Mouse (Mus musculus): ENCODE measurements around the gene Tmem164.

The Tmem164 gene

GRCm38 (mm10) chrX:142755542-142755941 is 74.3 kb downstream of the Tmem164 start:
- DNase-seq, result no peak

DNA sequence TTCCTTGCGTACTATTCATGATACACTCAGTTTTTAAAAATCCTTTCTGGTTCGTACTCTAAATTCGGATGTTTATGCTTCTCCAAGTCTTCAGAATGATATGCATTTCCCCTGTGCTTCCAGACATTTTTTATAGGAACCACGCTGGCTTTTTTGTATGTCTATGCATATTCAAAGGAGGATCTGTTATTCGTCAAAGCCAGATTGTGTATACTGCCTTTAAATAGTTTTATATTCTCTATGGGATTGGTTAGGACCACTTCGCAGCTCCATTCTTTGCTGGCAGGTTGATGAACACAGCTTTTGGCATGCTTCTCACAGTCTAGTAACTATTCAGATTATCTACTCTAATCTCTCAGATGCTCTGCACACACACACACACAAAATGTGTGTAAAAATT is 79.2 kb downstream of the Tmem164 start:
- no peak for DNase-seq

GRCm38 (mm10) chrX:142763337-142763736 is 82.1 kb downstream of the Tmem164 start:
- no peak for DNase-seq

DNA sequence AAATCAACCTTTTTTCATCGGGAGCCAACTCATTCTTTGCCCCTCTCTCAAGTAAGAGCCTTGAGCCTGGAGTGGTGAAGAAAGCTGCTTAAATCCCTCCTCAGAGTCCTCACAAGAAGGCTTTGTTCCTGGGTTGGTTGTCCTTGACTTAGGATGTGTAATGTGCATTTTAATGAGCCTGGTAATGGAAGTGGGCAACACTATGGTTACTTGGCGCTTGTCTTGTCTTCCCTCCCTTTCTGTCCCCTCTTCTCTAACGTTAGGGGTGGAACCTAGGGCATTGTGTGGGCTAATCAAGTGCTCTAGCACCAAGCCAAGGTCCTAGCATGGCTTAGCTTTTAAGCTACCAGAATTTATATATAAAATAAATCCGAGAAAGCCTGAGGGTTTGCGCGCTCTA is 88.5 kb downstream of the Tmem164 start:
- DNase-seq, result no peak

- no peak for DNase-seq
Observed at GRCm38 (mm10) chrX:142773658-142774057, 92.5 kb downstream of the Tmem164 start.

- no peak for DNase-seq
Observed at GRCm38 (mm10) chrX:142776131-142776530, 94.9 kb downstream of the Tmem164 start.

- peak; percentile 6 for DNase-seq
Observed at GRCm38 (mm10) chrX:142778638-142779037, 97.4 kb downstream of the Tmem164 start.

DNA sequence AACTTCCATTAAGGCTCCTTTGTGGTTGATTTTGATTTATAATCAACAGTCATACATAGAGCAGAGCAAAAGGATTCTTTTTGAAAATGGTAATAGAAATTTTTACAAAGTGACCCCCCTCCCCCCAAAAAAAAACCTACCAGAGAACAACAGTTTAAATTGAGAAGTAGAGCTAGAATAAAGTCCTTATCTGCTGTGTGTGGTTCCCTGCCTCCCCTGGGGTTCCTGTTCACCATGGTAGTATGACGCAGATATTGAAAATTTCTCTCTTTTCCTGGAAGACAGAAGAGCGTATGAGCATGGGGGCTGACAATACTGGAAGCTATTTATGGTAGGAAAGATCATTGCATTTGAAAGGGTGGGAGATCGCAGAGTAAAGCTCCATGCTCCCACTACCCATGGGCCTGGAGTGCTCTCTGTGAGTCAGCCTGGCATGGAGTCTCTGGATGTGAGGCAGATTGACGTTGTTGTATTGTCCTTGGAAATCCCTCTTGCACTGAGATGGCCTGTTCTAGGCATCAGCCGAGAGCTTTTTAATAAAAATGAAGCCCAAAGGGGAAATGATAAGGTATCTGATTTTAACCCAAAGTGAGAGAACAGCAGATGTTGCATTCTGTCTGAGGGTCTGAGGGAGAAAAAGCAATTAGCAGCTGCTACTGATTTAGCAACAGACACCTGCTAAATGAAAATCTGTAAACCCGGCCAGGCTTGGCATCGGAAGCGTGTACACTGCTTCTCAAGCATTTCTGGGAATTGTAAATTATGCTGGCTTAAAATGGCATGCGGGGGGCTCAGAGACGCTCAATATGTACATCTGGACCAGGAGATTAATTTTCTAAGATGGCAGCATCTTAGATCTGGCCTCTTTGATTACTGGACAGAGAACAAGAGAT is 105.2 kb downstream of the Tmem164 start:
- DNase-seq, result no peak

DNA sequence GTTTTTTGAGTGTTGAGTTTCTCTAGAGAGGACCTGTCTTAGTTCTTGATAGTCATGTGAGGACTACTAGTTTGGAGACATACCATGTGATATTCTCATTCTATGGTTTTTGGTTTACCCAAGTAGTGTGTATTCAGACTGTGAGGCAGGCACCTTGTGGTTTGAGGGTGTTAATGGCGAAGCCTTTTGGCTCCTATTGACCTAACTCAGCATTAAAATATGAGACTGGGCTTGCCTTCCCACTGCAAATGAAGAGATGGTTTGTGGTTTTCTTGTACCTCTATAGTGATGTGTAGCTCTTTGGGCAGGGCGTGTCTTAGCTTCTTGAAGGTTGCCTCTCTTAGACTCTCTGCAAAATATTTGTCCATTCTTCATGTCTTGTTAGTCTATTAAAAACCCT is 111.0 kb downstream of the Tmem164 start:
- no peak for DNase-seq

DNA sequence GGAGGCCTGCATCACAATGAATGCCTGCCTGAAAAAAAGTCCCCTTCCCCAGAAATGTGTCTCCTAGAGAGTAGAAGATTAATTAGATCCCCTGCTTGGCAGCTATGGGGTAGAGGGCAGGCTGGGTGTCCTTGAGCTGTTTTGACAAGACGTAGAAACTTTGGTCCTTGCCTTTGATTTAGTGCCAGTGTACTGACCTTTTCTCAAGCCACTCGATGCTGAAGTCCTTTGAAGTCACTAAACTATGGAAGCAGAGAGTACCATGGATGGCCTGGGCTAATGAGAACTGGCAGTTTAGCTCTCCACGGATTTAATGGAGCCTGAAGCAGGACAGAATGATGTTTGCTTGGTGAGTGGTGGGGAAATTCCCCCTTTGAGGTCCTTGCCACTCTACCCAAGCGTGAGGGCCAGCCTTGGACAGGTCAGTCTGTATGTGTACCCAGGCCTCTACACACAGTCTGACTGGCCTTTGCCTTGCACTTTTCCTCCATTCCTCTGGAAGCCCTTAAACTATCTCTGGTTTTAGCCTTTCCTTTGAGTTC is 112.9 kb downstream of the Tmem164 start:
- no peak for DNase-seq

DNA sequence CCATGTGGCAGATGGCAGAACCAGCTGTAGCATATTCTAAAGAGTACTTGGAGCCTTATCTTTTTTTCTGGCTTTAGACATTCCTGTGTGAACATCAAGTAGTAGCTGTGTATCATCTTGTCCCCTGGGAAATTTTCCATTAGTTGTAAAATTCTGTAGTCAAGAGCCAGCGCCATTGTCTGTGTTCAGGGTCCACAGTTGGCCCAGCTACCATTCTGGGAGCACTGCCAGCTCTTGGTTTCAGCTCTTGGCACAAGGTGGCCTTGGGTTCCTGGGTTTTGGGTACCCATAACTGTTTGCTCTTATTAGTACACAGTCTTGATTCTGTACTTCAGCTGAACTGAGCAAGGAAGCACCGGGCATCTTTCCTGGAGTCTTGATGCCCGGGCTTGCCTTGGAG is 123.4 kb downstream of the Tmem164 start:
- DNase-seq, result no peak

- DNase-seq, result no peak
Observed at GRCm38 (mm10) chrX:142806126-142806525, 124.9 kb downstream of the Tmem164 start.

- DNase-seq, result peak; percentile 15
Observed at GRCm38 (mm10) chrX:142806620-142807061, 125.4 kb downstream of the Tmem164 start.

DNA sequence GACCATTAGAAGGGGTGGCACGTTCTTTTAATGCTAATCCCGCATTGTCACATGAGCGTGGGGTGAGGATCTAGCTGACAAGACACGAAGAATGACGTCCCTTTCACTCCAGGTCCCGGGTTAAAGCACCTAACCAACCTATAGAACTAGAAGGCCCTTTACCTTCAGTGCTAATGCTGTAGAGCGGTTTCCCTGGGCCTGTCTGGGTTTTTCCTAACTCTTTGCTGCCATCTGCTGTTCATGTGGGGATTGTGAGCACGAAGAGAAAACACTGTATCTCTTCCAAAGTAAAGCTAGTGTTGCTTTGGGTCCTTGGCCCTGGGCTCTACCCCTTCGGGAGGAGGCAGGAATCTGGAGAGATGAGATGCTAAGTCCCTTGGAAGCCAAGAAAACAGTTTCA is 127.2 kb downstream of the Tmem164 start:
- DNase-seq, result peak; percentile 20

- no peak for DNase-seq
Observed at GRCm38 (mm10) chrX:142813146-142813545, 131.9 kb downstream of the Tmem164 start.

- peak; percentile 35 for DNase-seq
Observed at GRCm38 (mm10) chrX:142818057-142818682, 137.0 kb downstream of the Tmem164 start.

- DNase-seq, result no peak
Observed at GRCm38 (mm10) chrX:142821239-142821638, 140.0 kb downstream of the Tmem164 start.

GRCm38 (mm10) chrX:142821846-142822245 is 140.6 kb downstream of the Tmem164 start:
- DNase-seq, result no peak

- no peak for DNase-seq
Observed at GRCm38 (mm10) chrX:142825309-142825708, 144.1 kb downstream of the Tmem164 start.

GRCm38 (mm10) chrX:142827644-142828043 is 146.4 kb downstream of the Tmem164 start:
- DNase-seq, result no peak

GRCm38 (mm10) chrX:142828184-142828908 is 147.1 kb downstream of the Tmem164 start:
- no peak for DNase-seq

GRCm38 (mm10) chrX:142829267-142829666 is 148.1 kb downstream of the Tmem164 start:
- DNase-seq, result no peak

DNA sequence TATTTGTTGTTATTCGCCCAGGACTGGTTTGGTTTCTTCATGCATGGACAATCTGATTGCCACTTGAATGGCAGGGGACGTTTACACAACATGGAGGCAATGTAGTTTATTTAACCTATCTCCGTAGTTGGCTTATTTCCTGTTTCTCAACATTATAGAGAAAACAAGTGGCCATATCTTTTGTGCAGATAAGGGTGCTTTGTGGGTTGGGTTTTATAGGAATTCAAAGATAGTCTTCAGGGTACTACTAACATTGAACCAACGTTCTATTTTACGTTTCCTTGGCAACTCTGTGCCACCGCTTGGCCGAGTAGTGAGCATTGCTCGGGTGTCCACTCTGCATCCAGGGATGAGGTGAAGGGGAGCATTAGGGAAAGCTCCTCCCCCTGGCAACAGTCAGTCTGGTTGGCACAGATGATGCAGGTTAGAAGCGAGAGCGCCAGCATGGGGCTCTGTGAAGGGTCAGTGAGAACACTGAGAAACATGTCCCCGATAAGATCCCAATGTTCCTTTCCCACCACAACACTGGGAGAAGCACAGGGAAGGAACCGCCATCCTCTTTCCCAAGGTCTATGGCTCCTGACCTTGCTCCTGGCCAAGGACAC is 148.8 kb downstream of the Tmem164 start:
- DNase-seq, result no peak
